Mouse (Mus musculus): ENCODE data around the gene Slc35f6.

- TF ChIP-seq CTCF (IDR thresholded peaks at IDR 0.05; ENCODE audit: control insufficient read depth, insufficient read depth, insufficient replicate concordance, low read depth, low read length) (no peak), POLR2A (IDR thresholded peaks at IDR 0.05; ENCODE audit: control insufficient read depth, low read depth, low read length) (no peak)
Measured at GRCm38 (mm10) chr5:30606424-30607073, 41.2 kb upstream of the Slc35f6 start.

Data from testis, adult 2 months (tissue).